Mouse (Mus musculus) liver, adult 2 months (tissue): ENCODE measurements at regions not wholly inside any gene's neighbourhood (a gene's known extent, or its start where the extent isn't known, plus 50 kb on each side); places are given as distances from the start of the nearest gene placed in this dataset.

ENCODE experiments used
- DNase-seq: peaks from one replicate; pipeline ENCODE4 v3.0.0-alpha.2; 2011; ENCODE audit warnings: low read depth, low spot score; ENCODE audit errors: extremely low read depth
- H3K27ac ChIP-seq: fragments of 200-500 bp; replicated peaks from 2 replicates; pipeline ENCODE4 v1.5.1; 2012; ENCODE audit warnings: low read depth, mild to moderate bottlenecking, control low read depth, inconsistent platforms, low read length; ENCODE audit not compliant: insufficient read depth
- H3K27me3 ChIP-seq: fragments of 200-500 bp; 2 replicates; pipeline ENCODE4 v1.6.1; 2012; ENCODE audit warnings: mild to moderate bottlenecking, moderate library complexity, low read length, inconsistent platforms; ENCODE audit not compliant: control insufficient read depth, insufficient read depth
- H3K36me3 ChIP-seq: fragments of 200-500 bp; 2 replicates; pipeline ENCODE4 v1.6.1; 2012; ENCODE audit warnings: low read length, inconsistent platforms; ENCODE audit not compliant: control insufficient read depth, insufficient read depth
- H3K4me1 ChIP-seq: fragments of 200-500 bp; 2 replicates; pipeline ENCODE4 v1.6.1; 2011; ENCODE audit warnings: low read length; ENCODE audit not compliant: control insufficient read depth, insufficient read depth
- H3K4me3 ChIP-seq: fragments of 200-500 bp; 2 replicates; pipeline ENCODE4 v1.5.1; 2011; ENCODE audit warnings: low read depth, mild to moderate bottlenecking, control low read depth, low read length, moderate library complexity; ENCODE audit not compliant: insufficient read depth
- H3K79me2 ChIP-seq: fragments of 200-500 bp; 2 replicates; pipeline ENCODE4 v1.6.1; 2012; ENCODE audit warnings: inconsistent platforms, mild to moderate bottlenecking, low read length, moderate library complexity; ENCODE audit not compliant: control insufficient read depth, insufficient read depth
- H3K9ac ChIP-seq: fragments of 200-500 bp; 2 replicates; pipeline ENCODE4 v1.6.1; 2012; ENCODE audit warnings: low read depth, mild to moderate bottlenecking, control low read depth, inconsistent platforms, low read length
- CTCF ChIP-seq: fragments of 200-500 bp; IDR thresholded peaks from 2 replicates; pipeline ENCODE4 v1.5.1; 2011; ENCODE audit warnings: low read depth, low read length, control low read depth
- POLR2A ChIP-seq: fragments of 200-500 bp; IDR thresholded peaks from 2 replicates; pipeline ENCODE4 v1.6.1; 2011; ENCODE audit warnings: low read length, control low read depth; ENCODE audit not compliant: insufficient read depth; ENCODE audit errors: extremely low read depth
- WGBS: fragments of 180-500 bp; shearing (Covaris S2); methylation state at CpG from one replicate; pipeline ENCODE4 v1.1.7; 2018; 5-methylcytosine and 5-hydroxymethylcytosine counted together

- DNase-seq: no peak
- Histone ChIP-seq H3K79me2 (no peaks in the 10 kb centered on the region), H3K4me3 (no peak overlapping the region), H3K9ac (no peak overlapping the region), H3K27me3 (no peaks in the 10 kb centered on the region), H3K27ac (no peak overlapping the region), H3K4me1 (no peaks in the 10 kb centered on the region), H3K36me3 (no peaks in the 10 kb centered on the region)
- TF ChIP-seq CTCF (no peak), POLR2A (no peak)
- WGBS: 78% methylated on average over 2 of the region's 2 CpGs
Observed at GRCm38 (mm10) chr5:126117291-126117690, 585.7 kb downstream of the Tmem132b start.

GRCm38 (mm10) chr5:126117906-126118521 is 586.4 kb downstream of the Tmem132b start:
- Histone ChIP-seq H3K4me3 (no peak overlapping the region), H3K36me3 (no peaks in the 10 kb centered on the region)
- WGBS: 41% methylated on average over 5 of the region's 5 CpGs

GRCm38 (mm10) chr5:126118731-126119130 is 587.2 kb downstream of the Tmem132b start:
- no peak overlapping the region for H3K4me3 ChIP-seq
- DNase-seq: no peak
- TF ChIP-seq CTCF (no peak), POLR2A (no peak)
- 65% methylated on average over 3 of the region's 3 CpGs for WGBS
- H3K79me2 ChIP-seq: no peaks in the 10 kb centered on the region
- H3K27me3 ChIP-seq: no peaks in the 10 kb centered on the region
- H3K9ac ChIP-seq: no peak overlapping the region
- no peak overlapping the region for H3K27ac ChIP-seq
- H3K36me3 ChIP-seq: no peaks in the 10 kb centered on the region
- no peaks in the 10 kb centered on the region for H3K4me1 ChIP-seq

More at GRCm38 (mm10) chr5:126117906-126118521, 586.4 kb downstream of the Tmem132b start:
- no peak overlapping the region for H3K9ac ChIP-seq
- DNase-seq: no peak
- TF ChIP-seq CTCF: no peak
- TF ChIP-seq POLR2A: no peak
- H3K4me1 ChIP-seq: no peaks in the 10 kb centered on the region
- no peaks in the 10 kb centered on the region for H3K79me2 ChIP-seq
- no peak overlapping the region for H3K27ac ChIP-seq
- no peaks in the 10 kb centered on the region for H3K27me3 ChIP-seq

DNA sequence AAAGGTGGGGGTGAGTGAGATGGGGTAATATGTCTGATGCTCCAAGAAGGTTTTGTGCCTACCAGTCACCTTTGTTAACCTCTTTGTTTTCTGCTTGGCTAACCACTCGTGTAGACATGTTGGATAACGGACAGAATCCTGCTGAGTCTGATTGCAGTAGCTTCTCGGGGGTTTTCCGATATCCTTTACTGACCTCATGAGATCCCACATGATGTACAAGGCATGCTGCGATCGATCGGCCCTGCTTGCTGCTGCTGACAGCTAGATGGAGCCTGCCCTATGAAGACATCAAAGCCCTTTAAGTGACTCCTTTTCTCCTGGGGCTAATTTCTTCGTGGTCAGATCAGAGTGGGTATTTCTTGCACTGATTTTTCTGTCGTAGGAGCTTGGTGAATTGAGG is 591.6 kb downstream of the Tmem132b start:
- 81% methylated on average over 9 of the region's 9 CpGs for WGBS
- no peaks in the 10 kb centered on the region for H3K27me3 ChIP-seq
- TF ChIP-seq CTCF: no peak
- no peak for TF ChIP-seq POLR2A
- no peak overlapping the region for H3K4me3 ChIP-seq
- H3K27ac ChIP-seq: no peak overlapping the region
- no peak for DNase-seq
- H3K4me1 ChIP-seq: no peaks in the 10 kb centered on the region
- no peaks in the 10 kb centered on the region for H3K36me3 ChIP-seq
- H3K9ac ChIP-seq: no peak overlapping the region
- no peaks in the 10 kb centered on the region for H3K79me2 ChIP-seq

DNA sequence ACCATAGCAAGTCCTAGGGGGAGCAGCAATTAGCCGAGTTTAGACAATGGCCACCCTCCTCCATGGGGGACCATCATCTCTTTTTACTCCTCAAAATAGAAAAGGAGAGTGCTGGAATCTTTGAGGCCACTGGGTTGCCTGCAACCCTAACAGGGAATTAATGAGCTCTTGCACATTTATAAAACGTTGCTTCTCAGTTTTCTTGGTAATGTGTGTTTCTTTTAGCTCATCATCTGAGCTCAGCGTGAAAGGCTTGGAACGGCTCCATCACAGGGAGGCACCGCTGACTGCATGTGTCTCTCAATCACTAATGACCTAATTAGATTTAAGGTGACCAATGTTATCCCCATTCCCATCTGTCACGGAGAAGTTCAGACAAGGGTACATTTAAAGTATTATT is 595.9 kb downstream of the Tmem132b start:
- DNase-seq: no peak
- H3K4me3 ChIP-seq: no peak overlapping the region
- WGBS: 79% methylated on average over 6 of the region's 6 CpGs
- H3K27me3 ChIP-seq: no peaks in the 10 kb centered on the region
- H3K36me3 ChIP-seq: no peaks in the 10 kb centered on the region
- no peak for TF ChIP-seq CTCF
- no peak for TF ChIP-seq POLR2A
- H3K9ac ChIP-seq: no peak overlapping the region
- H3K79me2 ChIP-seq: no peaks in the 10 kb centered on the region
- H3K27ac ChIP-seq: no peak overlapping the region
- no peaks in the 10 kb centered on the region for H3K4me1 ChIP-seq

DNA sequence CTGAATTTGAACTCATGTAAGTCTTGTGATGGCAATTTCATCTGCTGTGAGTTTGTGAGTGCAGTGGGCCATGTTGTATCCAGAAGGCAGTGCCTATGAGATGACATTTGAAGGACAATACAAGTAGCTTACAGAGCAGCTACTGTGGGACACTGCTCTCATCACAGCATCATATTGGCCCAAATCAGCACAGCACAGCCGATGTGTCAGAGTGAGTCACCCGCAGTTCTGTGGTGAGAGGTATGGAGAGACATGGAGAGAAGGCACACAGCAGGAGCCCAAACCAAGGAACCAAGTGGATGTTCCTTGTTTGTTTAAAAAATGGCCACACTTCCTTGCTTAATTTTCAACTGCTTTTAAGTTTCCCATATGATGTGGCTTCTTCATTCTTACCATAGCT is 617.3 kb downstream of the Tmem132b start:
- no peak for DNase-seq

More for the DNA sequence above, 617.3 kb downstream of the Tmem132b start:
- Histone ChIP-seq H3K9ac (no peak overlapping the region), H3K4me3 (no peak overlapping the region), H3K27me3 (no peaks in the 10 kb centered on the region), H3K79me2 (no peaks in the 10 kb centered on the region), H3K4me1 (no peaks in the 10 kb centered on the region), H3K36me3 (no peaks in the 10 kb centered on the region), H3K27ac (no peak overlapping the region)
- WGBS: 94% methylated on average over 2 of the region's 2 CpGs
- no peak for TF ChIP-seq POLR2A
- TF ChIP-seq CTCF: no peak
